Mouse (Mus musculus): ENCODE data around the gene Nf1.

- TF ChIP-seq CTCF (IDR thresholded peaks at IDR 0.05; ENCODE audit: insufficient read depth, low read length) (no peak), POLR2A (IDR thresholded peaks at IDR 0.05; ENCODE audit: borderline replicate concordance, extremely low read depth, low read depth, low read length) (no peak)
Observed at GRCm38 (mm10) chr11:79611011-79611666, 271.6 kb downstream of the Nf1 start.
